Mouse (Mus musculus) layer of hippocampus, postnatal 25 days (tissue): ENCODE results near the gene Slit1. TPM values are rescaled to one million over a fixed set of nuclear protein-coding genes. Genes with fewer than 3 reads are reported as not detected.

ENCODE experiments used
- DNase-seq, 2 experiments: peaks; one replicate each; pipeline ENCODE4 v3.0.0; 2022; ENCODE audit warnings: mixed read lengths in 2 of 2, low spot score in 1 of 2; ENCODE audit errors: extremely low spot score in 1 of 2
- total RNA-seq, 2 experiments: library from RNA; stranded (reverse); gene quantifications; 2 replicates each; pipeline ENCODE4 v1.2.3; 2021

The Slit1 gene
- total RNA-seq, 2 experiments from 2014 or later: 180 to 224 TPM

- DNase-seq: no peak
Measured at GRCm38 (mm10) chr19:41660294-41660998, 83.0 kb downstream of the Slit1 start.

- DNase-seq: no peak
Measured at GRCm38 (mm10) chr19:41657446-41657845, 86.0 kb downstream of the Slit1 start.

- no peak for DNase-seq
Measured at GRCm38 (mm10) chr19:41656671-41657070, 86.8 kb downstream of the Slit1 start.

GRCm38 (mm10) chr19:41655970-41656369, 87.5 kb downstream of the Slit1 start:
- peak; percentile 74 to 95 for DNase-seq

- no peak for DNase-seq
Measured at GRCm38 (mm10) chr19:41655089-41655783, 88.2 kb downstream of the Slit1 start.

GRCm38 (mm10) chr19:41651967-41652366, 91.5 kb downstream of the Slit1 start:
- DNase-seq: no peak

- no peak for DNase-seq
Measured at GRCm38 (mm10) chr19:41649394-41649793, 94.1 kb downstream of the Slit1 start.

- peak; percentile 75 to 81 for DNase-seq
Measured at GRCm38 (mm10) chr19:41646947-41647631, 96.4 kb downstream of the Slit1 start.

GRCm38 (mm10) chr19:41643010-41643409, 100.5 kb downstream of the Slit1 start:
- no peak for DNase-seq

GRCm38 (mm10) chr19:41634999-41635398, 108.5 kb downstream of the Slit1 start:
- no peak for DNase-seq

- DNase-seq: no peak
Measured at GRCm38 (mm10) chr19:41634099-41634498, 109.4 kb downstream of the Slit1 start.

GRCm38 (mm10) chr19:41629532-41629931, 113.9 kb downstream of the Slit1 start:
- DNase-seq: peak in 1 of 2 experiments; percentile 60

- no peak for DNase-seq
Measured at GRCm38 (mm10) chr19:41628970-41629369, 114.5 kb downstream of the Slit1 start.

GRCm38 (mm10) chr19:41620366-41621092, 122.9 kb downstream of the Slit1 start:
- DNase-seq: no peak

GRCm38 (mm10) chr19:41618771-41619385, 124.6 kb downstream of the Slit1 start:
- no peak for DNase-seq

GRCm38 (mm10) chr19:41618153-41618657, 125.3 kb downstream of the Slit1 start:
- no peak for DNase-seq

GRCm38 (mm10) chr19:41617102-41617501, 126.4 kb downstream of the Slit1 start:
- DNase-seq: no peak

- no peak for DNase-seq
Measured at GRCm38 (mm10) chr19:41616274-41616673, 127.2 kb downstream of the Slit1 start.

GRCm38 (mm10) chr19:41615606-41616224, 127.8 kb downstream of the Slit1 start:
- no peak for DNase-seq
